Mouse (Mus musculus): ENCODE measurements around the gene Dcaf6. TPM values are rescaled to one million over a fixed set of nuclear protein-coding genes. Genes with fewer than 3 reads are reported as not detected.

Gene Dcaf6
- total RNA-seq (2012; rRNA removed) (8.2 and 8.9 TPM in 2 replicates), polyA plus RNA-seq (2012; ENCODE audit: insufficient read depth in 1 of 2, insufficient read length in 2 of 2, low read depth in 1 of 2, low replicate concordance in 2 of 2, missing spikeins in 1 of 2) (10 to 100 TPM in 1 of 2 experiments, not detected in 1; 17.1 TPM)

DNA sequence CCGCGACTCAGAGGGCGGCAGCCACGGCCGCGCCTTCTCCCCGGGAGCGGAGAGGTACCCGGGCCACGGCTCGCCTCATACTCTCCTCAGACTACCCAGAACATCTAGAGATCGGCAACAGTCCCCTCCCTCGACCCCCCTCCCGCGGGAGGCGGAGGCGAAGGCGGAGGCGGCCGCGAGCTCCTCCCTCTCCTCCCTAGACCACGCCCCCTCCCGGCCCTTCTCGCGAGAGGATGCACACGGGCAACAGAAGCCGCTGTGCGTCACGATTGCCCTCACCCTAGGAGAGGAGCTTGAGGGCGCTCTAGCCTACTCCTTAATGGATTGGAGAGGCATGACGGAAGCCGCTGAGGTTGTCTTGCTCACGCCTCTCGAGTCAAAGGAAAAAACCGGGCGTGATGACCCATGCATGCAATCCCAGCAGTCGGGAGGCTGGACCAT lies at the start of gene Dcaf6, which contains the start of gene Mpc2:
Gene Dcaf6 (minus strand): TSS at position 116 of the 441 bp plus-strand sequence.
Gene Mpc2 (plus strand): TSS at position 278 of the 441 bp plus-strand sequence.
- peaks cover 38% of the 10 kb centered on the region for H3K79me2 ChIP-seq (ENCODE audit: control insufficient read depth, insufficient read depth, low read length, poor library complexity)
- no peaks in the 10 kb centered on the region for H3K9me3 ChIP-seq (replicated peaks; ENCODE audit: insufficient read depth, low read length)
- no peaks in the 10 kb centered on the region for H3K27me3 ChIP-seq (ENCODE audit: control insufficient read depth in 1 of 2, insufficient read depth in 2 of 2, low read length in 2 of 2)
- H3K9ac ChIP-seq (ENCODE audit: control insufficient read depth, low read depth, low read length, poor library complexity, severe bottlenecking) = peak within 1 kb of the TSS; percentile 93
- peaks cover 7 to 10% of the 10 kb centered on the region in 2 experiments for H3K4me1 ChIP-seq (ENCODE audit: control insufficient read depth in 1 of 2, insufficient read depth in 2 of 2, low read length in 2 of 2)
- H3K27ac ChIP-seq (ENCODE audit: control insufficient read depth, low read depth, low read length) = peak within 1 kb of the TSS; percentile 94
- H3K36me3 ChIP-seq (ENCODE audit: control insufficient read depth in 1 of 2, insufficient read depth in 2 of 2, low read length in 2 of 2) = peaks cover 0 to 13% of the 10 kb centered on the region in 2 experiments; a peak in 2 of 4 replicates
- peak; percentile 97 for DNase-seq (ENCODE audit: low read depth, low spot score)
- H3K4me3 ChIP-seq (ENCODE audit: control insufficient read depth in 1 of 2, insufficient read depth in 1 of 2, low read depth in 2 of 2, low read length in 2 of 2) = peak within 1 kb of the TSS; percentile 93 to 96
- no peak for TF ChIP-seq NRF1 (IDR thresholded peaks at IDR 0.05; ENCODE audit: insufficient read depth, low read depth, low read length, poor library complexity, severe bottlenecking)
- TF ChIP-seq GABPA (IDR thresholded peaks at IDR 0.05; ENCODE audit: low read depth, low read length) = no peak
- peak; percentile 51; the same call in 1 of the 2 replicates for TF ChIP-seq SIN3A (IDR thresholded peaks at IDR 0.05; ENCODE audit: low read length)
- peak; percentile 68 to 83 for TF ChIP-seq POLR2A (IDR thresholded peaks at IDR 0.05; ENCODE audit: control insufficient read depth in 1 of 2, insufficient read depth in 1 of 2, low read depth in 1 of 2, low read length in 2 of 2, poor library complexity in 1 of 2)
- no peak for TF ChIP-seq ZC3H11A (IDR thresholded peaks at IDR 0.05; ENCODE audit: low read depth, low read length)
- TF ChIP-seq UBTF (IDR thresholded peaks at IDR 0.05; ENCODE audit: borderline replicate concordance, insufficient read depth, low read depth, low read length) = no peak
- no peak for TF ChIP-seq RCOR1 (IDR thresholded peaks at IDR 0.05; ENCODE audit: low read depth, low read length)
- peak; percentile 80 for TF ChIP-seq HCFC1 (IDR thresholded peaks at IDR 0.05; ENCODE audit: low read depth, low read length)
- peak; percentile 23; the same call in 1 of the 2 replicates for TF ChIP-seq MEF2A (IDR thresholded peaks at IDR 0.05; ENCODE audit: extremely low read depth, insufficient replicate concordance, low read depth, low read length, poor library complexity, severe bottlenecking)
- no peak for TF ChIP-seq USF1 (IDR thresholded peaks at IDR 0.05; ENCODE audit: low read depth, low read length)
- TF ChIP-seq RAD21 (IDR thresholded peaks at IDR 0.05; ENCODE audit: low read depth, low read length) = no peak
- TF ChIP-seq MAFK (IDR thresholded peaks at IDR 0.05; ENCODE audit: borderline replicate concordance, low read depth, low read length) = no peak
- no peak; the same call in 1 of the 2 replicates for TF ChIP-seq KAT2A (conservative IDR thresholded peaks at IDR 0.05; ENCODE audit: low read depth, low read length)
- TF ChIP-seq USF2 (IDR thresholded peaks at IDR 0.05; ENCODE audit: borderline replicate concordance in 1 of 2, insufficient read depth in 1 of 2, low read depth in 1 of 2, low read length in 2 of 2) = no peak
- TF ChIP-seq MYB (IDR thresholded peaks at IDR 0.05; ENCODE audit: low read depth, low read length) = no peak
- TF ChIP-seq EP300 (IDR thresholded peaks at IDR 0.05; ENCODE audit: low read depth in 1 of 2, low read length in 2 of 2) = 0 out of 4 replicates have a peak, but pooled peaks of 1 of the 2 experiments have one; percentile 31
- TF ChIP-seq BHLHE40 (IDR thresholded peaks at IDR 0.05; ENCODE audit: borderline replicate concordance, low read depth, low read length) = no peak
- peak; percentile 97 for TF ChIP-seq CHD2 (IDR thresholded peaks at IDR 0.05; ENCODE audit: low read length)
- TF ChIP-seq ELF1 (IDR thresholded peaks at IDR 0.05; ENCODE audit: low read depth, low read length) = no peak
- peak in 1 of 3 experiments; percentile 21; a peak in 1 of 6 replicates for TF ChIP-seq CTCF (IDR thresholded peaks at IDR 0.05 in 2 of 3, conservative IDR thresholded peaks at IDR 0.05 in 1 of 3; ENCODE audit: control insufficient read depth in 1 of 3, insufficient read depth in 1 of 3, low read depth in 2 of 3, low read length in 3 of 3, poor library complexity in 1 of 3, severe bottlenecking in 1 of 3)
- TF ChIP-seq GATA1 (IDR thresholded peaks at IDR 0.05; ENCODE audit: low read depth, low read length) = no peak
- no peak for TF ChIP-seq SMC3 (IDR thresholded peaks at IDR 0.05; ENCODE audit: low read depth, low read length)
- peak; percentile 83 for TF ChIP-seq NELFE (IDR thresholded peaks at IDR 0.05; ENCODE audit: low read depth, low read length)
- no peak; the same call in 1 of the 2 replicates for TF ChIP-seq MAX (IDR thresholded peaks at IDR 0.05; ENCODE audit: low read length)
- peak; percentile 73; the same call in 1 of the 2 replicates for TF ChIP-seq TCF12 (IDR thresholded peaks at IDR 0.05; ENCODE audit: low read depth, low read length)
- TF ChIP-seq TBP (IDR thresholded peaks at IDR 0.05; ENCODE audit: low read depth, low read length) = peak; percentile 55; the same call in 1 of the 2 replicates
- TF ChIP-seq TAL1 (IDR thresholded peaks at IDR 0.05; ENCODE audit: low read length) = no peak
- no peak for TF ChIP-seq MYC (IDR thresholded peaks at IDR 0.05; ENCODE audit: low read depth, low read length)
- no peak; the same call in 1 of the 2 replicates for TF ChIP-seq MXI1 (IDR thresholded peaks at IDR 0.05; ENCODE audit: low read depth, low read length)
- peak; percentile 91; the same call in 1 of the 2 replicates for TF ChIP-seq ZMIZ1 (IDR thresholded peaks at IDR 0.05; ENCODE audit: low read depth, low read length)
- peak; percentile 52 for TF ChIP-seq POLR2AphosphoS2 (IDR thresholded peaks at IDR 0.05; ENCODE audit: low read length)
- no peak for TF ChIP-seq JUND (IDR thresholded peaks at IDR 0.05; ENCODE audit: low read depth, low read length)
- TF ChIP-seq E2F4 (IDR thresholded peaks at IDR 0.05; ENCODE audit: borderline replicate concordance, low read depth, low read length) = no peak
- no peak for TF ChIP-seq CHD1 (IDR thresholded peaks at IDR 0.05; ENCODE audit: low read depth, low read length)
- no peak for TF ChIP-seq ZKSCAN1 (IDR thresholded peaks at IDR 0.05; ENCODE audit: low read depth, low read length)
- TF ChIP-seq POLR2AphosphoS5 (IDR thresholded peaks at IDR 0.05; ENCODE audit: borderline replicate concordance, low read depth, low read length) = no peak
